ENCODE assay signal across 8 mouse cellular contexts in the genomic region with DNA sequence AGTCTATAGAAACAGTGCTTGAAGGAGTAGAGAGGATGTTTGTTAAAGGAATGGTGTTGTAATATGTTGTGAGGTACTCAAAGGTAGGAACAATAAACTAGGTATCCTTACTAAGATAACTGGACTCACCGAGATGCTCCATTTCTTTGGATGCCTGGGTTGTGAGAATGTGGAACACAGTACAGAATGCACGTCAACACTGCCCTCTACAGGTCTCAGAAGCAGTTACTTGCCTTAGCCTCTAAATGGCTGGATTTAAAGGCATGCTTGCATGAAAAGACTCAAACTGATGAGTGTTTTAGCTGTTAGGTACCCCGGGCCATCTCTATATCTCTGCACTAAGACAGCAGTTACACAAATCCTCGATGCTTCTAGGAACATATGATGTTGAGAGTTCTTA.
DNase-seq lines count a peak whose midpoint lies in the region; ATAC-seq and TF ChIP-seq lines count a peak whose summit lies in the region.

No protein-coding gene starts in this region.

- H3K36me3 ChIP-seq in kidney, embryonic 16.5 days (ENCODE audit: insufficient read depth, low read length), result no peaks in the 10 kb centered on the region
- H3K36me3 ChIP-seq in limb, embryonic 11.5 days (ENCODE audit: control insufficient read depth, insufficient read depth, low read length), result no peaks in the 10 kb centered on the region
- no peaks in the 10 kb centered on the region for H3K36me3 ChIP-seq in neural tube, embryonic 13.5 days

- H3K27ac ChIP-seq in gastrocnemius, adult 2 months, result no peak overlapping the region
- H3K27ac ChIP-seq in kidney, embryonic 16.5 days (ENCODE audit: low read length), result no peak overlapping the region
- no peak overlapping the region for H3K27ac ChIP-seq in limb, embryonic 11.5 days (replicated peaks; ENCODE audit: low read depth, low read length)
- H3K27ac ChIP-seq in neural tube, embryonic 13.5 days (replicated peaks), result no peak overlapping the region

- TF ChIP-seq CTCF in gastrocnemius, adult 2 months (IDR thresholded peaks at IDR 0.05), result peak; percentile 91

- H3K4me3 ChIP-seq in gastrocnemius, adult 2 months, result no peak overlapping the region
- no peak overlapping the region for H3K4me3 ChIP-seq in kidney, embryonic 16.5 days (ENCODE audit: low read length)
- no peak overlapping the region for H3K4me3 ChIP-seq in limb, embryonic 11.5 days (ENCODE audit: low read depth, low read length)
- H3K4me3 ChIP-seq in neural tube, embryonic 13.5 days, result no peak overlapping the region

- intact Hi-C loops in gastrocnemius, adult 2 months (cut with DNase I), result loop anchor here (5.0 kb wide), 3 partner anchors 275 to 545 kb away; no protein-coding TSS in a partner anchor

- H3K9ac ChIP-seq in kidney, embryonic 16.5 days (replicated peaks; ENCODE audit: low read length), result no peak overlapping the region
- H3K9ac ChIP-seq in limb, embryonic 11.5 days (ENCODE audit: low read length), result no peak overlapping the region
- no peak overlapping the region for H3K9ac ChIP-seq in neural tube, embryonic 13.5 days

- ATAC-seq in kidney, embryonic 16.5 days (ENCODE audit: low FRiP score, low TSS enrichment), result peak; percentile 59; the same call in 1 of the 2 replicates
- no peak for ATAC-seq in limb, embryonic 11.5 days (ENCODE audit: insufficient number of reproducible peaks, low FRiP score, low TSS enrichment, low read depth)
- peak; percentile 75 for ATAC-seq in neural tube, embryonic 13.5 days (ENCODE audit: low read depth)

- H3K4me1 ChIP-seq in kidney, embryonic 16.5 days (ENCODE audit: insufficient read depth, low read length), result 0 out of 2 replicates have a peak, but pooled peaks cover 4% of the 10 kb centered on the region
- no peaks in the 10 kb centered on the region for H3K4me1 ChIP-seq in limb, embryonic 11.5 days (ENCODE audit: control insufficient read depth, insufficient read depth, low read length)
- no peaks in the 10 kb centered on the region for H3K4me1 ChIP-seq in neural tube, embryonic 13.5 days (replicated peaks)

- no peaks in the 10 kb centered on the region for H3K27me3 ChIP-seq in kidney, embryonic 16.5 days (ENCODE audit: insufficient read depth, low read length)
- no peaks in the 10 kb centered on the region for H3K27me3 ChIP-seq in limb, embryonic 11.5 days (ENCODE audit: control insufficient read depth, insufficient read depth, low read length)
- no peaks in the 10 kb centered on the region for H3K27me3 ChIP-seq in neural tube, embryonic 13.5 days

- 8% methylated on average over 4 of the region's 4 CpGs for WGBS in kidney, embryonic 16.5 days
- WGBS in limb, embryonic 11.5 days, result 23% methylated on average over 4 of the region's 4 CpGs
- WGBS in neural tube, embryonic 13.5 days, result 18% methylated on average over 4 of the region's 4 CpGs

- peak; percentile 68 for DNase-seq in 416B (ENCODE audit: low read depth)
- peak; percentile 58 for DNase-seq in R1 (ENCODE audit: low read depth, low spot score)
- DNase-seq in cerebellum, postnatal 36 days, result peak; percentile 60 to 73
- peak; percentile 65 for DNase-seq in gastrocnemius, adult 2 months
- DNase-seq in limb, embryonic 11.5 days (ENCODE audit: low spot score), result peak; percentile 46
- peak; percentile 6 to 9 for DNase-seq in thymus, postnatal 36 days

- no peaks in the 10 kb centered on the region for H3K9me3 ChIP-seq in kidney, embryonic 16.5 days (ENCODE audit: low read length)
- H3K9me3 ChIP-seq in limb, embryonic 11.5 days (ENCODE audit: control insufficient read depth, low read length), result no peaks in the 10 kb centered on the region
- H3K9me3 ChIP-seq in neural tube, embryonic 13.5 days, result no peaks in the 10 kb centered on the region

- no peak overlapping the region for H3K4me2 ChIP-seq in kidney, embryonic 16.5 days (replicated peaks; ENCODE audit: low read depth, low read length)
- no peak overlapping the region for H3K4me2 ChIP-seq in limb, embryonic 11.5 days (ENCODE audit: low read depth, severe bottlenecking)
- H3K4me2 ChIP-seq in neural tube, embryonic 13.5 days, result no peak overlapping the region

Comparison
In these comparisons a context has a peak if more than half of its experiments do, and no peak if none do; other contexts are left out.
1. DNase-seq: peak in every context shown above with its lines; median percentile 68 in 416B; 66 in cerebellum, postnatal 36 days; 65 in gastrocnemius, adult 2 months; 58 in R1; 46 in limb, embryonic 11.5 days; 8 in thymus, postnatal 36 days.